Mouse (Mus musculus): ENCODE measurements around the gene Psmd1.

The Psmd1 gene

DNA sequence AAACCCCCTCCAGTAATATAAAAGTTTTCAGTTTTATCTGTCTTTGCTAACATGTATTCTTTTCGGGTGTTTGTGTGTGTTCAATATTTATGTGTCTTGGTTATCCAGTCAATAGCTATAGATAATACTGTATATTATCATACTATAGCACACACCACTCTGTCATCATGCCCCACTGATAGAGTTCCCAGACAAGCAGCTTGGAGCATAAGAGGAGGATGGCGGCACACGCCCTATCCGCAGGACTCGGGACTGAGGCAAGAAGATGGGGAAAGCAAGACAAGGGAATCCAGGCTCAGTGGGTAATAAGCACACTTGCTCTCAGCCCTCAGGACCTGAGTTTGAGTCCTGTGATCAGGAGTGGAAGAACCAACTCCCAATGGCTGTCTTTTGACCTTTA is 96.3 kb downstream of the Psmd1 start:
- DNase-seq, result no peak

DNA sequence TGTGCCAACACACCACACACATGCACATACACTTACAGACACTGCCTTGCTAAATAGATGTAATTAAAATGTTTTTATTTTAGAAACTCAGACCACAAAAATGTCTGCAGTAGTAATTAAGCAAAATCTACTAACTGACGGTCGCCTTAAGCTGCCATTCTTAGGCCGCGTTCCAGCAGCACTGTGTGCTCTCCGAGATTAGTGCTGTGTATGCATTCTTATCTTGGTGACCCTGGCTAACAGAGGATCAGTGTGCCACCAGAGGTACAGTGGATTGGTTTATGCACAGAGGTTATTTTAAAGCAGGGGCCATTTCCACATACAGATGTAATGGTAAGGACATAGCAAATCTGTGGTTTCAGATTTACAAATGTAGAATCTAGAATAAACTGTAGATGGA is 96.9 kb downstream of the Psmd1 start:
- DNase-seq, result no peak

DNA sequence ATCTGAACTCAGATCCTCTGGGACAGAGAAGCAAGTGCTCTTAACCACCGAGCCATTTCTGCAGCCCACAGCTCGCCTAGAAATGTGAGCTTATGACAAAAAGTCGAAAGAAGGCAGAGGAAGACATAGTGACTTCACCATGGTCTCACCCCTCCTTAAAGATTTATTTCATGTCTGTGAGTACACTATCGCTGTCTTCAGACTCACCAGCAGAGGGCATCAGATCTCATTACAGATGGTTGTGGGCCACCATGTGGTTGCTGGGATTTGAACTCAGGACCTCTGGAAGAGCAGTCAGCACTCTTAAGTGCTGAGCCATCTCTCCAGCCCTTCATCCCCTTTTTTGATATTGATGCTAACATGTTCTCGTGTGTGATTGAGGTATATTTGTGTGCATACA is 110.4 kb downstream of the Psmd1 start:
- no peak for DNase-seq

DNA sequence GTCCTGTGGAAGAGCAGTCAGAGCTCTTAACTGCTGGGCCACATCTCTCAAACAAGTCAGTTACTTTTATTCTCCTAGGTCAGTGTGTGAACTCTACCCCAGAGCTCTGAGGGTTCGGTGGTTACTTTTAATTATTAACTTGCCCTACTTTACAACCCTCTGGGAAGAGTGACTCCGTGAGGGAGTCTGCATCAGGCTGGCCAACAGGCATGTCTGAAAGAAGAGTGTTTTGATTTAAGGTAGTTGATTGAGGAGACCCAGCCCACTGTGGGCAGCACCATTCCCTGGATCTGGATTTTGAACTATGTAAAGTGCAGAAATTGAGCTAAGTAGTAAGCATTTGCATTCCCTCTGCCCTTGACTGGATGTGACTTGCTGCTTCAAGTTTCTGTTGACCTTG is 111.9 kb downstream of the Psmd1 start:
- peak; percentile 60 to 76 for DNase-seq

DNA sequence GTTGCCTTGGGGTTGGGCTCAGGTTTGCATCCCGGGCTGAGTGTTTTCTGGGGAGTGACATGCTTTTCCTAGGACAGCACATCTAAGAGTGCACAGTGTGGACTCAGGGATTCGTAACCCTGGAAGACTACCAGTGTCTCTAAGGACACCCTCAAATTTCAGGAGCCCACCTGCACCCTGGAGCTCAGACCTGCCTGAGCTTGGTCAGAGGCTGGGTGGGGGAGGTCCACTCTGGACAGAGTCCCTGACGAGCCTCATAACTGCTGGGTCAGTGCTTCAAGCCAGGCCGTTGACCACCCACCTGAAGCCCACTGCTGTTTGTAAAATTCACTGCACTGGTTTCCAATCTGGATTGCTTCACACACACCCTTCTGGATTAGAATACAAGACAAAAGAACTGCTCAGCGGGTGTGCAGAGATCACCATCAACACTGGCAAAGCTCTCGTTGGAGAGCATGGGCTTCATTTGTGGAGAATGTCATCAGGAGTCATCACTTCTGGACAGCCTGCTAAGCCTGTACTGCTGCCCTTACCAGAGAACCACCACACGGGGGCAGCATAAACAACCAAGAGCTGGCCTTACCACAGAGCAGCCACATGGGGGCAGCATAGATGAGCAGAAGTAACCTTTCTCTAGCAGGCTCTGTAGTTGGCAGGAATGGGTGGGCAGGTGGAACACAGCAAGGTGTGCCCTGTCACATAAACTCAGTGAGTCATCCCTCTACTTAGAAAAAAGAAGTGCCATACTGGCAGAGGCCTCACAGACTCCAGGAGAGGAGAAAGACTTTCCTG is 114.5 kb downstream of the Psmd1 start:
- peak; percentile 69 to 89 for DNase-seq

DNA sequence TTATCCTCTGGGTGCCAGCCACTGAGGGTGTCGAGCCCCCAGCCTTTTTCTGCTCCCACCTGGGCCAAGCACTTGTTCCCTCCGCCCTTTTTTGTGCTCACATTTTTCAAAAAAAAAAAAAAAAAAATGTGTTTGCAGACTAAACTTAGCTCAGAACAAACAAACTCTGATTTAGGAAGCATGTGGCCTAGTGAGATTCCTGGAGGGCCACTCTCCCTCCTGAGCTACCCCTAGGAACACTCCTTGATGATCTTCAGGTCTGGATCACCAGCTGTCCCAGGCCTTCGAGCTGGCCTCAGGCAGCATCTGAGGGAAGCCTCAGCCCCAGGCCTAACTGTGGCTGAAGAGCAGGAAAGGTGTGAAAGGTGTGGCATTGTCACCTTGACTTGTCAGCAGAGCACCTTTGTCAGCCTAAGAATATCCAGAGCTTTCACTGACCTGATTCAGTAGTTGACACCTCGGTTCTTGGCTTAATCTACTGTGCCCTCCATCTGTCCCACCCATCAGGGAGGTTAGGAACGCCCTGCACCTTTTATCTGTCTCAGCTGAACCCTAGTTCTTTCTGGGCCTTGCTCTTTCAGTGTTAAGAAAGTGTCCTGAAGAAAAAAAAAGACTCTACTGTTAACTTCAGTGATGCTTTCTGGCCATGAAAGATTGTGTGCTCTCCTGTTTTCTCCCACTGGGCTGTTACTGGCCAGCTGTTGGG is 118.0 kb downstream of the Psmd1 start:
- no peak for DNase-seq

DNA sequence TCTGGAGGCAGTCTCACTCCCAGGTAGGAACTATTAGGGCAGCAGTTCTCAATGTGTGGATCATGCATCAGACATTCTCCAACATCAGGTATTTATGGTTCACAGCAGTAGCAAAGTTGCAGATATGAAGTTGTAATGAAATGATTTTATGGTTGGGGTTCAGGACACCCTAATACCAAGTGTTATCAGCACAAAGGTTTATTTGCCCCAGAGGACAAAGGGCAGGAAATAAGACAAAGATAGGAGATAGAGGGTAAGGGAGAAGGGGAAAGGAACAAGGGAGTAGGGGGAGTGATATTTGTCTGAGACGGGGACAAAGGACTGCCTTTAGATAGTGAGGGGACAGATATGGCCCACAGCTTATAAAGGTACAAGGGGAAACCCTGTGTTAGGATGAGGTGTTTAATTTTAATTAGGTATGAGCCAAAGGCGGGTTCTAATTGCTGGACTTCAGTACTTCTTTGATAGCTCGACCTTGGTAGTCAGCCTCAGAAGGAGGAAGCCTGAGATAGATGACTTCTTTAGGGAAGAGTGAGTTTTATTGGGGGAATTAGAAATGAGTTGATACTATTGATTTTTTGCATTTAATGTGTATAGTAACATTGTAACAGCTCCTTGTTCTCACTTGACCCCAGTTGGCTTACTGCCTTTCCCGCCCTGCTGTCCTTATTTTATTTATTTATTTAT is 119.5 kb downstream of the Psmd1 start:
- no peak for DNase-seq

DNA sequence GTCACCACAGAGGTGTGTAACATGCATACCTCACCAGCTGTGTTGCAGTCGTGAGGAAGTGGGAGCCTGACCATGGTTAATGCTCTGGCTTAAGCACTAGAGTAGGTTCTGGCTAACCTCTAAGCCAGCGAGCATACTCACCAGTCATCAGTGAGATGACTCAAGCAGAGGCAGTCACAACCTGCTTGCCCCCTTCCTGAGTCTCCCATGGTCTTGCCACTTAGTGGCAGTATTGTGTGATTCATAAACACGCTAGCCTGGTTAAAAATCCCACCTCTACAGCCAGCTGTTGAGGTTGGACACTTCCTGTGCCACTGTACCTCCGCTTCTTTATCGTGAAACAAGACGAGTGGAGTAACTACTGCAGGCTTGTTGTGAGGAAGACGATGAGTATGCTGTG is 122.6 kb downstream of the Psmd1 start:
- no peak for DNase-seq

DNA sequence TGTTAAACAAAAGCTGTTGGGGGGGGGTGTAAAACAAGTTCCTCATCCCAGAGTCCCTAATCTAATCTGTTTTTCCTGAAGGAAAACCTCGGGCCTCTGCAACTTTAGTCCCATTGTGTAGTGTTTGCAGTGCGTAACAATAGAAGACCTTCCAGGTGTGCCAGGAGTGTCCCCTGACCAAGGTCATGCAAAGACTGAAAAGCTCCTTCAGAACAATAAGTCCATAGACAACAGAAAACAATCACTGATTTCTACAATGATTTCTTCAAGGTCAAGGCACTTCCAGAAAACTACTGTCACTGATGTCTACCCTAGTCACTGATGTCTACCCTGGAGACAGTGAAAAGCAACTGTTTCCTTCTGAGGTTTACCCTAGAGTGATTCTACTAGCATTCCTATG is 123.7 kb downstream of the Psmd1 start:
- DNase-seq, result no peak

DNA sequence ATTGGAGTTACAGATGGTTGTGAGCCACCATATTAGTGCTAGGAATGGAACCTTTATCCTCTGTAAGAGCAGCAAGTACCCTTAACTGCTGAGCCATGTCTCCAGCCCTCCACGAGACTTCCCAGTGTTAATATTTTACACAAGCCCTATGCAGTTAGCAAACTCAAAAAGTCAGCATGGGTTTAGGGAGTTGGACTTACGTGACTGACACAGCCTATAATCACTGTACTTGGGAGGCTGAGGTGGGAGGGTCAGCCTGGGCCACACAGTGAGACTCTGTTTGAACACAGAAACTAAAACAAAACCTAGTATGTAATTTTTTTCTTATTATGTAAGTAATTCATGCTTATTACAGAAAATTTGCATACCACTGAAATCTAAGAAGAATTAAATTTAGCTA is 124.1 kb downstream of the Psmd1 start:
- peak in 1 of 2 experiments; percentile 31 for DNase-seq

Measured in kidney, postnatal 36 days (tissue).